Mouse (Mus musculus) liver, adult 2 months (tissue): Measurements from ENCODE around the gene Kcnd3.

Experiments
- CTCF ChIP-seq: fragments of 200-500 bp; IDR thresholded peaks from 2 replicates; pipeline ENCODE4 v1.5.1; 2011; ENCODE audit warnings: low read depth, low read length, control low read depth
- POLR2A ChIP-seq: fragments of 200-500 bp; IDR thresholded peaks from 2 replicates; pipeline ENCODE4 v1.6.1; 2011; ENCODE audit warnings: low read length, control low read depth; ENCODE audit not compliant: insufficient read depth; ENCODE audit errors: extremely low read depth

- no peak for TF ChIP-seq POLR2A
- TF ChIP-seq CTCF, result no peak
Observed at GRCm38 (mm10) chr3:105521178-105521631, 69.1 kb downstream of the Kcnd3 start.
